Mouse (Mus musculus) intestine, embryonic 16.5 days (tissue): Measurements from ENCODE around the gene Cngb1. TPM values are rescaled to one million over a fixed set of nuclear protein-coding genes. Genes with fewer than 3 reads are reported as not detected.

ENCODE experiments used
- ATAC-seq: fragments of 200-750 bp; cut with Nextera tagmentation; 2 replicates; pipeline ENCODE4 v1.8.0; 2017; ENCODE audit warnings: moderate TSS enrichment, moderate library complexity
- H3K27ac ChIP-seq: fragments of 300-500 bp; sonication (generic); 2 replicates; pipeline ENCODE4 v1.5.1; 2014; ENCODE audit warnings: mild to moderate bottlenecking, low read length
- H3K27me3 ChIP-seq: fragments of 300-500 bp; sonication (generic); replicated peaks from 2 replicates; pipeline ENCODE4 v1.6.1; 2014; ENCODE audit warnings: low read length, control low read depth, mixed read lengths; ENCODE audit not compliant: control insufficient read depth, insufficient read depth
- H3K36me3 ChIP-seq: fragments of 300-500 bp; sonication (generic); 2 replicates; pipeline ENCODE4 v1.6.1; 2014; ENCODE audit warnings: low read length, control low read depth; ENCODE audit not compliant: control insufficient read depth, insufficient read depth
- H3K4me1 ChIP-seq: fragments of 300-500 bp; sonication (generic); 2 replicates; pipeline ENCODE4 v1.6.1; 2014; ENCODE audit warnings: low read length, control low read depth, mixed read lengths; ENCODE audit not compliant: control insufficient read depth, insufficient read depth
- H3K4me2 ChIP-seq: fragments of 300-500 bp; sonication (generic); 2 replicates; pipeline ENCODE4 v1.6.1; 2014; ENCODE audit warnings: low read depth, low read length, control low read depth
- H3K4me3 ChIP-seq: fragments of 300-500 bp; sonication (generic); 2 replicates; pipeline ENCODE4 v1.5.1; 2014; ENCODE audit warnings: mild to moderate bottlenecking, low read length
- H3K9ac ChIP-seq: fragments of 300-500 bp; sonication (generic); 2 replicates; pipeline ENCODE4 v1.6.1; 2014; ENCODE audit warnings: low read depth, low read length
- H3K9me3 ChIP-seq: fragments of 300-500 bp; sonication (generic); 2 replicates; pipeline ENCODE4 v1.6.1; 2016; ENCODE audit warnings: low read length, control low read depth; ENCODE audit not compliant: control insufficient read depth
- WGBS: fragments of 180-500 bp; shearing (Covaris S2); extraction: QIAGEN DNeasy Blood & Tissue Kit; methylation state at CpG from one replicate; pipeline ENCODE4 v1.1.7; 2014; 5-methylcytosine and 5-hydroxymethylcytosine counted together
- polyA plus RNA-seq: library from polyadenylated mRNA; unstranded; fragments of >200 nt; fragmentation: Nextera tagmentation; extraction: Ambion mirVana; gene quantifications from 2 replicates; pipeline ENCODE4 v1.2.1, GENCODE M21; 2015

Cngb1 gene
- polyA plus RNA-seq: 0.49 and 0.65 TPM in 2 replicates

DNA sequence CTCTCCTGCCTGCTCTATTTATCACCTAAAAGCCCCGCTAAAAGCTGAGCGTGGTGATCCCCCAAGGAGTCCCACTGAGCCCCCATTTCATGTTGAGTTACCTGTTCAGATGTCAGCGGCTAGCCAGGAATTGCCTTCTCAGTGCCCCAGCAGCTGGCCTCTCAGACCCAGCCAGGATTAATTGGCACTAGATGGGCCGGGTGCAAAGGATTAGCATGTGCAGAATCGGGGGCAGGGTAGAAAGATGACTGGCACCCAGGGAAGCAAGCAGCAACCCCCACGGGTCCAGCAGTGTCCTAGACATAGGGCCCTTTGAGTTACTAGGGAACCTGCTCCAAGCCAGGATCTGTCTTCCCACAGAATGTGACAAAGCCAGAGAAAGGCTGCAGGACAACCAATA, at the start of gene Cngb1:
Gene Cngb1, minus strand, starts transcription at position 155 of the 400 bp plus-strand sequence.
- Histone ChIP-seq H3K36me3 (no peaks in the 10 kb centered on the region), H3K4me2 (no peak within 1 kb of the TSS), H3K4me1 (no peaks in the 10 kb centered on the region), H3K27ac (no peak within 1 kb of the TSS), H3K4me3 (no peak within 1 kb of the TSS), H3K9me3 (no peaks in the 10 kb centered on the region), H3K9ac (no peak within 1 kb of the TSS), H3K27me3 (no peaks in the 10 kb centered on the region)
- ATAC-seq: no peak
- WGBS: 52% methylated on average over 6 of the region's 6 CpGs

DNA sequence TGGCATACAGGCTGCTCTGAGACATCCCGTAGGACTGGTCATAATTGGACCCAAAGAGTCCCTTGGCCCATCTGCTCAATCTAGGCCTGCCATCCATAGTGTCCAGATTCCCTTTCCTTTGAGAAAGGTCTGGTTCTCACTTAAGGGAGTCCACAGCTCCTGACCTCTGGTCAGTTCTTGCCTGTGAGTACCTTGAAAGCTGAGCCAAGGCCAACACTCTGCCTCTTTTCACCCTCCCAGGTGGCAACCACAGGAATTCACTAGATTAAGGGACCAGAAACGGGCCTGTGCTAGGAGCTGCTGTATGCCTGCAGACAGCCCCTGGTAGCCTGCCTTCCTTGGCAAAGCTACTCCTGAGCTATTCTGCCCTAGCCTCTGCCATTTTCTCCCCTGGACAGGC, 48.2 kb upstream of the Cngb1 start:
- Histone ChIP-seq H3K4me1 (peaks cover 40% of the 10 kb centered on the region), H3K36me3 (no peaks in the 10 kb centered on the region), H3K4me2 (no peak overlapping the region), H3K27me3 (no peaks in the 10 kb centered on the region), H3K9me3 (no peaks in the 10 kb centered on the region), H3K27ac (no peak overlapping the region), H3K9ac (no peak overlapping the region), H3K4me3 (no peak overlapping the region)
- 87% methylated on average over 2 of the region's 2 CpGs for WGBS
- no peak for ATAC-seq

DNA sequence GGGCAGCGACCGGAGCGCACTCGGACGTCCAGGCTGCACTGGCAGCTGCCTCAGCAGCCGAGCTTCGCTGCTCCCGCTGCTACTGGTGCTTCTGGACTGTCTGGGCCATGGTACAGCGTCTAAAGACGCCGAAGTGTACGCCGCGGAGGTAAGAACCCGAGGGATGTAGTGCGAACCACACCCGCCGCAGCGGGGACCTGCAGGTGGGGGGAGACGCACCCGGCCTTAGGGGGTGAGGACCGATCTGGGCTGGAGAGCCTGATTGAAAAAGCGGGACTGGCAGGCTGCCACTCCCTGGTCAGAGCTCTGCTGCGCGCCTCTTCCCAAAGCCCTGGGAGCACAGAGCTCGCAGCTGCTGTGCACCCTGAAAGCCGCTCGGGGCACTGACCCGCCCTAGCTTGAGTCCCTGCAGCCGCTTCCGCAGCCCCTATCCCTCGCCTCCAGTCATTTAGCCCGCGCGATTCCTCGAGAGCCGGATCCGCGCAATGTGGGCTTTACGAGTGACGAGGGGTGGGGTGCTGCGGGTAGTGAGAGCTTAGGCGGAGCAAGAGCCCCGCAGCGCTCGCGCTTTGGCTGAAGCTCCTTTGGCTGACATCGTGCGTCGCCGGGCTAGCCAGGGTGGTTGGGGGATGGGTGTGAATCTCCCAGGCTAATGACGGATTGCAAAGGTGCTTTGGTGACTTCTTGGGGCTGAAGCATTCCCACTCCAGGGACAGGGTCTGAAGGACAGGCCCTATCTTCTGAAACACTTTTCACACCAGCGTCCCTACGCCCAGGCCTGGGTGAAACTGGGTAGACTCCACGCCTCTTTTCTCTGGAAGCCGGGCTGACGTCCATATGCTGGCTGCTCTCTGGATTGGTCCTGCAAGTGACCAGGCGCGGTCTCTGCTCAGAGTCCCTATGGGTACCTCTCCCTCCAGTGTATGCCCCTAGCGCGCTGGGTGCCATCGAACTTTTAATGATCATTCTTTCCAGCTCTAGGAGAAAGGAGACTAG, 46.8 kb upstream of the Cngb1 start:
- Histone ChIP-seq H3K9me3 (no peaks in the 10 kb centered on the region), H3K4me2 (peak overlapping the region; percentile 95), H3K27me3 (no peaks in the 10 kb centered on the region), H3K27ac (peak overlapping the region; percentile 84), H3K9ac (peak overlapping the region; percentile 82), H3K4me3 (peak overlapping the region; percentile 84), H3K36me3 (no peaks in the 10 kb centered on the region), H3K4me1 (peaks cover 32% of the 10 kb centered on the region)
- WGBS: 3% methylated on average over 62 of the region's 62 CpGs
- peak; percentile 67 for ATAC-seq

DNA sequence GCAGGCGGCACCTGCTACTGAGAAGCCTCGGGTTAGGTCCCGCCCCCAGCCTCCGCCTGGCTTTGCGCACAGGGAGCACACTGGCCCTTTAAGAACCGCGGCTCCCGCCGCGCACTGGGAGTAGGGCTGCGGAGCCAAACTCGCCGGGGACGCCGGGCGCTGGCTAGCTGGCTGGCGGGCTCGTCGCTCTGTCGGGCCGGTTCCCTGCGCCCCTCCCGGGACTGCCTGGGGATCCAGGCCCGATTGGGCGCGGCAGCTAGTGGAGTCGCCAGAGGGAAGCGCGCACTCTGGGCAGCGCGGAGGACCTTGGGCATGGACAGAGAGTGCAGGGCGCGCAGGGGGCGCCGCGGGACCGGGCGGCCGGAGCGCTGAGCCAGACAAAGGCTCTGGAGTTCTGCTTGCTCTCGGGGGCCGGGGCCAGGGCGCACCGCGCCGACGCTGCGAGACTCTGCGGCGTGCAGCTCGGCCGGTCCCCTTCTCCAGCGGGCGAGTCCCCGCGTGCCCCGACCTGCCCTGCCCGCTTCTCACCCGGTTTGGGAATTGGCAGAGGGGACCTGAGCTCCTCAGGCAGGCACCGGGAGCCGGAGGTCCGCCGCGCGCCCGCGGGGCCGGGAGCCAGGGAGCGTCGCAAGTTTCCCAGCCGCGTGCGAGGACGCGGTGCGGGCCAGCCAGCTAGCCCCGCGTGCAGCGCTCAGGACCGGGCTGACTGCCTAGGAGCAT, 45.9 kb upstream of the Cngb1 start, which contains the start of gene Mmp15:
Gene Mmp15, plus strand, starts transcription at position 118 of the 720 bp plus-strand sequence.
- H3K4me2 ChIP-seq: peak within 1 kb of the TSS; percentile 95
- peaks cover 30% of the 10 kb centered on the region for H3K4me1 ChIP-seq

DNA sequence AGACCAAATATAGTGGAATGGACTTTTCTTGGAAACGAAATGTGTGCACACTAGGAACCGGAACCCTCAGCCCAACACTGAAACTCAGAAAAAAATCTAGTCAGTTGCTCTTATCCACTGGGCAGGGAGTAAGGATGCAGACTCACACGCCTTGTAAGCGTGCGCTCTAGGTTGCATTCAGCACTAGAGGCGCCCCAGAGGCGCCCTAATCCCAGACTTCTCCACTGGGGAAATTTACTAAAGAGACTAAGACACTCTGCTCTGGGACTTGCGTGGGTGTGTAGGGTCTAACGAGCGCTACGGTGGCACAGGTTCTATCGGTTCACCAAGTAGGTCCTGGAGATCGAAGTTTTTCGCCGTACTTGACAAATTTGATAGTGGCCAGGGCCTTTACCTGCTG, 45.1 kb upstream of the Cngb1 start:
- peak overlapping the region; percentile 95 for H3K4me2 ChIP-seq
- H3K4me1 ChIP-seq: peaks cover 22% of the 10 kb centered on the region
- 3% methylated on average over 15 of the region's 15 CpGs for WGBS
- peak overlapping the region; percentile 82; the same call in 1 of the 2 replicates for H3K9ac ChIP-seq
- ATAC-seq: peak; percentile 49
- H3K9me3 ChIP-seq: no peaks in the 10 kb centered on the region
- no peak overlapping the region for H3K27ac ChIP-seq
- H3K27me3 ChIP-seq: no peaks in the 10 kb centered on the region
- peak overlapping the region; percentile 84 for H3K4me3 ChIP-seq
- H3K36me3 ChIP-seq: no peaks in the 10 kb centered on the region

More for the DNA sequence above, 45.9 kb upstream of the Cngb1 start, which contains the start of gene Mmp15:
- H3K4me3 ChIP-seq: peak within 1 kb of the TSS; percentile 84
- H3K9me3 ChIP-seq: no peaks in the 10 kb centered on the region
- peak within 1 kb of the TSS; percentile 84 for H3K27ac ChIP-seq
- peak; percentile 83 for ATAC-seq
- peak within 1 kb of the TSS; percentile 82 for H3K9ac ChIP-seq
- under 1% methylated on average over 78 of the region's 80 CpGs for WGBS
- H3K36me3 ChIP-seq: no peaks in the 10 kb centered on the region
- H3K27me3 ChIP-seq: no peaks in the 10 kb centered on the region

DNA sequence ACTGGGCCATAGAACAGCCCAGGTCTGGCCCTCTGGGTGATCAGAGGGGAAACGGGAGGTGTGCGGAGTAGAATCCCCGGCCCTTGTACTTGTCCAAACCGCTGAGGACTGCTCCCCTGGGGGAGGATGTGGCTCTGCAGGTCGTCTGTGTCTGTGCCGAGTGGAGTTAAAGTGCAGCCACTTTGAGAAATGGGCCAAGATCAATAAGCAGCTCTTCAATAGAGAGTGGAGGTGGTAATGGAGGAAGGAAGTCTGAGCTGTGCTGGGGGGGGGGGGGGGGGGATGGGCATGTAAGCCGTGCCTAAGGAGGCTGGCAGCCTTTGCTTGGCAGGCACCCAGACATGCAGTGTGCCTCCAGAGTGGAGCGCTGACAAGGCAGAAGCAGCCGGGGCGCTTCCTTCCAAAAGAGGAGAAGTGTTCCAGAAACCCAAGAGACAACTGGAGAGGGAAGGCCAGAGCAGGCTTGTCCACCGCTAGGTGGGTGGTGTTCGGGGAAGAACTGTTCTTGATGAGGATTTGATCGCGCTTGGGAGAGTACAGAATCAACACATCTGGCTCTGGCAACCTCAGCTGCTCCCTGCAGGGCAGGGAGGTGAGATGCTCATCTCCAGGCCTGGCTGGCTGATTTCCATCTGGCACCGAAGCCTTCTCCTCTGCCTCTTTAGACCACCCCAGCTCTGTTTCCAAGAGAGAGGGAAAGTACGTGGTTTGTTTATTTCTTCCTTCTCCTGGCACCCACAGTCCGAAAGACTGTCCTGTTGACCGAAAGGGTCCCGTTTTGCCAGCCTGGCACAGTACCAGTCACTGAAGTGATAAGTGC, 42.6 kb upstream of the Cngb1 start:
- Histone ChIP-seq H3K4me1 (peaks cover 18% of the 10 kb centered on the region), H3K4me3 (no peak overlapping the region), H3K36me3 (peaks cover 4% of the 10 kb centered on the region; the same call in 1 of the 2 replicates), H3K9ac (no peak overlapping the region), H3K27me3 (no peaks in the 10 kb centered on the region), H3K27ac (no peak overlapping the region), H3K9me3 (no peaks in the 10 kb centered on the region), H3K4me2 (no peak overlapping the region)
- 48% methylated on average over 19 of the region's 19 CpGs for WGBS
- no peak for ATAC-seq

DNA sequence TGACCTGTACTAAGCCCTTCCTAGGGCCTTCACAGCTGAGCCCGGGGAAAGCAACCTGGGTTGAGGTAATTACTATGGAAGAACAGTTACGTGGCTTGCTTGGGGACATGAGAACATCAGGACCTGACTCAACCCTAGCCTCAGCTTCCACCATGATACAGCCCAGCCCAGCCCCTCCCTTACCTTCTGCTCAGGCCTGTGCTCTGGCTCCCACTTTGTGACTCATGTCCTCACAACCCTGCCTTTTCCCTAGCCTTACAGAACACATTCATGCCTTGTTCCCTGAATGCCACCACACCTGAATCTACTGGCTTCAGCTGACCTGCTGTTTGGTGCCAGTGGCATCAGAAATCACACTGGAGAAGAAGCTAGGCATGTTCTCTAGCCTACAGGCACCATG, 42.0 kb upstream of the Cngb1 start:
- H3K9ac ChIP-seq: no peak overlapping the region
- peaks cover 7% of the 10 kb centered on the region; the same call in 1 of the 2 replicates for H3K36me3 ChIP-seq
- H3K27ac ChIP-seq: no peak overlapping the region
- H3K27me3 ChIP-seq: no peaks in the 10 kb centered on the region
- H3K4me2 ChIP-seq: no peak overlapping the region
- H3K4me3 ChIP-seq: no peak overlapping the region
- 92% methylated on average over 2 of the region's 2 CpGs for WGBS
- no peaks in the 10 kb centered on the region for H3K9me3 ChIP-seq
- H3K4me1 ChIP-seq: peaks cover 14% of the 10 kb centered on the region
- no peak for ATAC-seq

DNA sequence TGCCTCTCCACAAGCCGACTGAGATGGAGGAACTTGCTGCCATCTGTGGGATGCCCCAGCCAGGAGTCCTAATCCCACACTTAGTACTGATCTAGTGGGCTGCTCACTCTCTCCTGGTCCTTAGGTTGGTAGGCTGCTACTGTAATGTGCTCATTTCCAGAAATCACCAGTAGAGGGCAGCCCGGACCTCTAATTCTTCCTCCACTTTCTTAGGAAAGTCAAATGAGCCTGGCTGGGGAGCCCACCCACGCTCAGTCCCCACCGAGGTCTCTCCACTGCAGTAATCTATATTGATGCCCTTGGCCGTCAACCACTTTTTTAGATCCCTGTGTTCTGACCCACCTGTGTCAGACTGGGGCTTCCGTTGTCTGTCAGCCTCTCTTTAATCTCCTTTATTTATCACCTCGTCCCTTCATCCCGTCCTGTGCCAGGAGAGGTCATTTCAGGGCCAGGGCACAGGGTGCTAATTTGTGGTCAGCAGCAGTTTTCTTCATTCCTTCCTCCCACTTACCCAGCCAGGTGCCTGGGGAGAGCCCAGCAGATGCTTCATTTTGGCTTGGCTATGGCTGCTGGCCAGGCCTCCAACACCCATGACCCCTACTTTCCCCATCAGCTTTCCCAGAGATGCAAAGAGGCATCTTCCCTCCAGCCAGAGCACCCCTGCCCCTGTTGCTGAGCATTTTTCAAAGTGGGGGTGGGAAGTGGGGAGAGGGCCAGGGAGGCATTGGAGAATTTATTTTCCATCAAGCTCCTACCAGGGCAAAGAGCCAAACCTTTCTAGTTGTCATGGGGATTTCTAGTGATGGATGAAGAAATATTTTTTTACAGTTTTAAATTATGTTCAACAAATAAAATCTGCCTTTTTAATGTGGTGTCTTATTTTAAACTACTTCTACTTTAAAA, 40.5 kb upstream of the Cngb1 start:
- 28% methylated on average over 8 of the region's 8 CpGs for WGBS
- H3K4me3 ChIP-seq: no peak overlapping the region
- H3K4me2 ChIP-seq: no peak overlapping the region
- H3K27me3 ChIP-seq: no peaks in the 10 kb centered on the region
- peak; percentile 47 for ATAC-seq
- H3K27ac ChIP-seq: no peak overlapping the region
- H3K9ac ChIP-seq: no peak overlapping the region
- H3K9me3 ChIP-seq: no peaks in the 10 kb centered on the region
- H3K4me1 ChIP-seq: peaks cover 13% of the 10 kb centered on the region
- peaks cover 7% of the 10 kb centered on the region; the same call in 1 of the 2 replicates for H3K36me3 ChIP-seq
